Mouse (Mus musculus): ENCODE measurements around the gene Tmem131l.

DNA sequence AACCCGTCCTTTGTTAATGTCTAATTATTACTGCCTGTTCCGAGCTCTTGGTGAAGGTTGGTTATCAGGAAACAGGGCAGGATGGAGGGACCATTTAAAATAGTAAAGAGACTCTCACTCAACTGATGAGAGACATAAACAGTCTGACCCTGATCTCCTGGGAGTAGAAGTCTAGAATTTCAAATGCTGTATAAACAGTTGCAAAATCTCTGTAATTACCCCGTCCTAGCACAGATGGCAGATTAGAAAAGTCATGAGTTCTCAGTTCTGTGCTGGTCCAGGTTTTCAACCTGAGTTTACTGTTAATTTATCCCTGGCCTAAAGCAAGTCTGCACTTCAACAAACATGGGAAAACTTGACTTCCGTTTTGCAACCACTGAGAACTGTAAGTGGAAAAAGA, 20.2 kb upstream of the Tmem131l start:
- TF ChIP-seq POLR2A (IDR thresholded peaks at IDR 0.05; ENCODE audit: low read depth, low read length) (no peak), CTCF (IDR thresholded peaks at IDR 0.05; ENCODE audit: borderline replicate concordance, insufficient read depth, low read length) (no peak)

Data from embryonic fibroblast, embryonic 13.5 days (primary cell).